Mouse (Mus musculus) macrophage (primary cell): ENCODE results near the gene Ptprt. TPM values are rescaled to one million over a fixed set of nuclear protein-coding genes. Genes with fewer than 3 reads are reported as not detected.

Experiments used
- H3K27ac ChIP-seq: fragments of 350-480 bp; formaldehyde crosslinking; 2 replicates; pipeline ENCODE4 v1.9.0; 2021
- H3K36me3 ChIP-seq: fragments of 350-480 bp; formaldehyde crosslinking; 2 replicates; pipeline ENCODE4 v1.9.0; 2021; ENCODE audit errors: inconsistent target
- H3K4me3 ChIP-seq: fragments of 350-480 bp; formaldehyde crosslinking; 2 replicates; pipeline ENCODE4 v1.9.0; 2021; ENCODE audit errors: inconsistent target
- H3K79me2 ChIP-seq: fragments of 350-480 bp; formaldehyde crosslinking; 2 replicates; pipeline ENCODE4 v1.9.0; 2021; ENCODE audit errors: inconsistent target
- WGBS: methylation state at CpG from one replicate; pipeline ENCODE4 v1.1.7; 2026; ENCODE audit warnings: inconsistent platforms; ENCODE audit not compliant: missing documents; 5-methylcytosine and 5-hydroxymethylcytosine counted together
- polyA plus RNA-seq: library from polyadenylated mRNA; stranded (reverse); fragments of 250-400 nt; gene quantifications from 3 replicates; pipeline ENCODE4 v1.2.4, GENCODE M21; 2018; ENCODE audit warnings: inconsistent platforms

The Ptprt gene
- polyA plus RNA-seq, 1 experiment from 2014 or later: not detected

DNA sequence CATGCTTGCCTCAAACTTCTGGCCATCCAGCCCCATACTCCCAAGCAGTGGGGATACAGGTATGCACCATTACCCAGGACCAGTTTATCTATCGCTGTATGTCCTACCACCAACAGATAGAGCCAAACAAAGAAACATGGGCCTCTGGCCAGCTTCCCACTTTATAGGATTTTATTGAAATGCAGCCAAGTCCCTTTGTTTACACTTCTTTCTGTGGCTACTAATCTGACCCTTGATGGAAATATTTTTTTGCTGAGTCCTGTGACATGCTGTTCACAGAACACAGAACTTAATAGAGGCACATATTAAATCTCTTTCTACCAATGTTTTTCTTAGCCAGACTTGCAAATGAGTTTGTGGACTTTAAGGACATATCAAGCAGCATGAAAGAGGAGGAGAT lies 23.4 kb downstream of the Ptprt start:
- Histone ChIP-seq H3K4me3 (no peak overlapping the region), H3K79me2 (no peaks in the 10 kb centered on the region), H3K27ac (no peak overlapping the region), H3K36me3 (no peaks in the 10 kb centered on the region)
- 92% methylated on average over 1 of the region's 1 CpGs for WGBS

DNA sequence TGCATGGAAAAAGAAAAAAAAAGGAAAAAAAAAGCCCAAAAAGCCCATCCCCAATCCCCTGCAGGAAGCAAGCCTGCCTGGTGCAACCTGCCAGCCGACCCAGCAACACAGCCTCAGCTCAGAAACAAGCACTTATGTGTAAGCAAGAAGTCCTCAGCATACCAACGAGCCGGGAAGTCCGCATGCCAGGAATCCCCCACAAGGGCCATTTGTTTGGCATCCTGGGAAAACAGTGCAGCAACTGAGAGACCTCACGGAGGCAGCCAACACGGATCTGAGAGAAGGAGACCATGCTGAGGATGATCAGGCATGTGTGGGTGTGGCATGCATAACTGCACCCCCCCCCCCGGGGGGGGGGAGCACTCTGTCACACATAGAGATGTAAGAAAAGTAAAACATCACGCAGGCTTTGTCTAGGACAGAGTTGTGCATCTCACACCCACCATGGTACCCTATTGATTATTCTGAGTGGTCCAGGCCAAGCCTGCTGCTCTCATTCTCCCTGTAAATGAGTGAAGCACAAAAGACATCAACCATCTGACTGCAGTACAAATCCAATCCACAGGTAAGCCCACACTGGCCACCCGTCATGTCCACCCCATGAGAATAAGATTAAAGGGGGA lies 24.4 kb downstream of the Ptprt start:
- H3K36me3 ChIP-seq: no peaks in the 10 kb centered on the region
- WGBS: 72% methylated on average over 8 of the region's 9 CpGs
- no peaks in the 10 kb centered on the region for H3K79me2 ChIP-seq
- no peak overlapping the region for H3K4me3 ChIP-seq
- H3K27ac ChIP-seq: no peak overlapping the region

DNA sequence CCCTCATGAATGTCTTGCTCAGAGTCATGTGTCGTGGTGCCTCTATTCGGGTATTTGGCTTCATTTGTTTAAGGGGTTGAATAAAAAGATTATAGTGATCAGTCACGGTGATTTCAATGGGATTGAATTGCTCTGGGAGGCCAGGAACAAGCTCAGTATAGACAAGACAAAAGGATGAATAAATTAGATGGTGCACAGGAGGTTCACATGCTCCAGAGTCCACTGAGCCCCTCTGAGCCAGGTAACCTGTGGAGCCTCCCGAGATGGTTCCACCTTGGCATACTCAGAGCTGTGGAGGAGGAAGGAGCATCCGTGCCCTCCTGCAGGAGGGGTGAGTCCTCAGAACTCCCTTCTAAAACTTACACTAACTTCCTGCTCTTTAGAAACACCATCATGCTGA lies 26.0 kb downstream of the Ptprt start:
- Histone ChIP-seq H3K4me3 (no peak overlapping the region), H3K36me3 (no peaks in the 10 kb centered on the region), H3K27ac (no peak overlapping the region), H3K79me2 (no peaks in the 10 kb centered on the region)
- 76% methylated on average over 5 of the region's 5 CpGs for WGBS

DNA sequence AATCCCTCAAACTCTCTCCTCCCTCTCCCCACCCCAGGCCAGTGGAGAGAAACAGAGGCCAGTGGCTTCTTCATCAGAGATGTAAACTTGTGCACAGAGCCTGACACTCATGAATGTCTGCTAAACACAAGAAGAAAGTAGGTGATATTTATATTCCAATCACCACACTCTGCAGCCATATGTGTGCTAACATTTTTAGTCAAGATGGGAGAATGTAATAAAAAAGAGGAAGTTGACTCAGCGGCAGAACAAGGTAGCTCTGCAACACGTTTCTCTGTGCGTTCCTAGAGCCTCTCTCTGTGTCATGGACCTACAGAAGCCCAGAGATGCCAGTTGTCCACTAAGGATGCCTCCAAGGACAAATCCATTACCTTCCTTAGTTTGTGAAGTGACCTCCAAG lies 34.9 kb downstream of the Ptprt start:
- WGBS: 25% methylated on average over 3 of the region's 3 CpGs

DNA sequence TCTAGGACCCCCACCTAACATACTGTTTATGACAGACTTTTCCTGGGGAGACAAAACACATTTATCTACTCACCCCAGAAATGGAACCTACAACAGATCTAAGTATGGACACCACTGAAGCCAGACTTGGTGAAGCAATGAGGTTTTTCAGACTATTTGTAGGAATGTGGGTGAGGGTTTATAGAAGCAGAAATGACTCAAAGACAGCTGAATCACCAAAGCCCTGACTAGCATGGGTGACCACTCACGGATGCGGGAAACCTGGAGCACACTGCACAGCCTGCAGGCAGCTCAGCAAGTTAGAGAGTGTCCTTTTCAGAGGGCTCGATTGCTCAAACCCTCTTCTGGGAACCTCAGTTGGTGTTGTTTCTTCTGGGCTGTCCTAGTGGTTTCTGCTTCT lies 36.2 kb downstream of the Ptprt start:
- no peaks in the 10 kb centered on the region for H3K79me2 ChIP-seq
- no peaks in the 10 kb centered on the region for H3K36me3 ChIP-seq
- no peak overlapping the region for H3K27ac ChIP-seq
- H3K4me3 ChIP-seq: no peak overlapping the region
- WGBS: 83% methylated on average over 3 of the region's 3 CpGs

More for the DNA sequence above, 34.9 kb downstream of the Ptprt start:
- no peaks in the 10 kb centered on the region for H3K36me3 ChIP-seq
- H3K4me3 ChIP-seq: no peak overlapping the region
- H3K79me2 ChIP-seq: no peaks in the 10 kb centered on the region
- no peak overlapping the region for H3K27ac ChIP-seq

DNA sequence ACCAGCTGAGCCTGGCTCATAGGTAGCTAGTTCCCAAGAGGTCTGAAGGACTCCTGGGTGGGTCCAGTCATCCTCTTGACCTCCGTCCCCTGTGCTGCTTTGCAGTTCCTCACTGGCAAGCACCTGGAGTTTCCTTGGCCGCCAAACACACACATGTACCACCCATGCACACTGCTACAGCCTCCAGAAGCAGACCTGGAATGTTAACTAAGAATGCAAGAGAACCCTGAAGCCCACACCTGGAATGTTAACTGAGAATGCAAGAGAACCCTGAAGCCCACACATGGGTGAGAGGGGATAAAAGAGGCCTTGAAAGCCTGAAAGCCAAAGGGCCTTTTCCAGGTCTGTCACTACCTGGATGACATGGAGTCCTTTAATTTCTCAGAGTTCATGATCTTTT lies 46.7 kb downstream of the Ptprt start:
- WGBS: 79% methylated on average over 2 of the region's 2 CpGs
- no peak overlapping the region for H3K4me3 ChIP-seq
- H3K79me2 ChIP-seq: no peaks in the 10 kb centered on the region
- no peaks in the 10 kb centered on the region for H3K36me3 ChIP-seq
- H3K27ac ChIP-seq: no peak overlapping the region

DNA sequence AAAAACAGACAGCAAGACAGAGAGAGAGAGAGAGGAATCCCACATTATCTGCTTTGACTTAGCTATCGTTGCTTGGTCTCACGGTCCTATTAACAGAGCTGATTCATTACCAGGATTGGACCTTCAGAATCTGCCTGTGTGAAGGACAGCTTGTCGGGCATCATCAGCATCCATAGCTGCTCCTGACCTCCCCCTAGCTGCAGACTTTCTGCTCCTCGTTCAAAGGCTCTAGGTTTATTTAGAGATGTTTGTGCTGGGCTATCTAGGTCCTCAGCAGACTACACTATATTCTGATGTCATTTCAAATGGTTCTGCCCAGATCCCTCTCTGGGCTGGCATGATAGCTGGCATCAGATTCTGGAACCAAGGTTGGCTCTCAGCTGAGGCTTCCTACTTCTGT lies 47.5 kb downstream of the Ptprt start:
- Histone ChIP-seq H3K36me3 (no peaks in the 10 kb centered on the region), H3K4me3 (no peak overlapping the region), H3K79me2 (no peaks in the 10 kb centered on the region), H3K27ac (no peak overlapping the region)
- WGBS: 68% methylated on average over 4 of the region's 4 CpGs

DNA sequence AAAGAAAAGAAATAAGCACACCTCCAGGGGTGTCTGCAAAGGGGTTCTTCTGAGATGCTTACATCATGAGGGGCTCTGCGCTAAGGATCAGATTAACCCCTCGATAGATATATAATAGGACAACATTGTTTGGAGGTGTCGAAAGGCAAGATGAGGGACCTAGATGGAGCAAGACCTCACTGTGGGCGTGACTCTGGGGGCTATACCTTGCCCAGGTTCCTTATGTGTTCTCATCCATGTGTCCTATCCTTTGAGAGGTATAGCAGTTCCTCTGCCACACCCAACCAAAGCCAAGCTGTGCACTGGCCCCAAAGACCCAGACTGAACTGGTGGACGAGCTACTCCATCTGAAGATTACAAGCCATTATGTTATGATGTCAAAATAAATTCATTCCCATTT lies 58.2 kb downstream of the Ptprt start:
- no peak overlapping the region for H3K27ac ChIP-seq
- 87% methylated on average over 5 of the region's 5 CpGs for WGBS
- H3K79me2 ChIP-seq: no peaks in the 10 kb centered on the region
- H3K36me3 ChIP-seq: no peaks in the 10 kb centered on the region
- H3K4me3 ChIP-seq: no peak overlapping the region

DNA sequence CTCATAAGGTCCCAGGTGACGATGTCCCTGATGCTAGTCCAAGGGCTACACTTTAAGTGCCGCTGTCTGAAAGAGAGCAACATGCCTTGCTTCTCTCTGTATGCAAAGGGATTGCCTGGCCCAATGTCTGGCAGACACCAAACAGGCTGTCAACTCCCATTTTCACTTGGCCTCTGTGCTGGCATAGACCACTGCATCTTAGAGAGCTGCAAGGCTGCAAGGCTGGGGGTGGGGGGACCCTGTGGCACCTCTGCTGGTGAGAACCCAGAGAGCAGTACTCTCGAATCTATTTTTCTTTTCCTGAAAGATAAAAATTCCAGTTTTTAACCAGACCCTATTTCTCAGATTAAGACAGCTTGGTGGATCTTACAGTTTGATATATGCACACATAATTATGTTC lies 69.6 kb downstream of the Ptprt start:
- no peaks in the 10 kb centered on the region for H3K79me2 ChIP-seq
- H3K36me3 ChIP-seq: no peaks in the 10 kb centered on the region
- no peak overlapping the region for H3K27ac ChIP-seq
- 93% methylated on average over 3 of the region's 3 CpGs for whole genome bisulfite sequencing
- H3K4me3 ChIP-seq: no peak overlapping the region

DNA sequence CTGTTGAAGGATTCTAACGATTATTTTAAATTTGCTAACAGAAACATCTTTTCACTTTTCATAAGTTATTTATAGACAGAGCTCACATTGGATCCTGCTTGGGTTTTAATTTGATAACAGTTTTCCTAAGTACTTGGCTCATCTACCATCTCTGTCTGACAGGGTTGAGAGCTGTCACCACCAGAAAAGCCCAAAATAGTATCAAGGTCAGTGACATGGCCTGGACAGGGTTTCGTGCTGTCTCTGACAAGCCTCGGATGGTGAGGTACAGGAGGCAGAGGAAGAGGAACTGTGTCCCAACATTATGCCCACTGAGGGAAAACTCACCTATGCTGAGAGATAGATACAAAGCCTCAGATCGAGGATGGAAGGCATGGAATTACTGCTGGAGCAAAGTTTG lies 79.3 kb downstream of the Ptprt start:
- Histone ChIP-seq H3K36me3 (no peaks in the 10 kb centered on the region), H3K27ac (no peak overlapping the region), H3K4me3 (no peak overlapping the region), H3K79me2 (no peaks in the 10 kb centered on the region)
- WGBS: 74% methylated on average over 4 of the region's 4 CpGs

DNA sequence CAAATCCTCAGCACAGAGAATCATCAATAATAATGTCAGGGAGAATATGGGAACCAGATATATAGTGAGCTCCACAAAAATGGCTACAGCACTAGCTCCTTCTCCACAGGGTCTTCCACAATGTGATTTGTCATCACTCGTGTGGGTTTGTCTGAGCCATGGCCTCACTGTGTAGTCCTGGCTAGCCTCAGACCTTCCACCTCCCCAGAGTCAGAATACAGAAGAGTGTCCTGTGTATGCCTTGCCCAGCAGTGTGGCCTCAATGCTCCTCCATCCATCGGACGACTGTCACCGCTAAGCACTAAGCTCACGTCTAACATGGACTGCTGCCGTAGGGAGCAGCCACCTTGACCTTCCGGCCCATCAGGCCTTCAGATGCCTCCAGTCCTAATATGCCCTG lies 83.1 kb downstream of the Ptprt start:
- Histone ChIP-seq H3K4me3 (no peak overlapping the region), H3K36me3 (no peaks in the 10 kb centered on the region), H3K79me2 (no peaks in the 10 kb centered on the region), H3K27ac (no peak overlapping the region)
- WGBS: 93% methylated on average over 7 of the region's 7 CpGs

DNA sequence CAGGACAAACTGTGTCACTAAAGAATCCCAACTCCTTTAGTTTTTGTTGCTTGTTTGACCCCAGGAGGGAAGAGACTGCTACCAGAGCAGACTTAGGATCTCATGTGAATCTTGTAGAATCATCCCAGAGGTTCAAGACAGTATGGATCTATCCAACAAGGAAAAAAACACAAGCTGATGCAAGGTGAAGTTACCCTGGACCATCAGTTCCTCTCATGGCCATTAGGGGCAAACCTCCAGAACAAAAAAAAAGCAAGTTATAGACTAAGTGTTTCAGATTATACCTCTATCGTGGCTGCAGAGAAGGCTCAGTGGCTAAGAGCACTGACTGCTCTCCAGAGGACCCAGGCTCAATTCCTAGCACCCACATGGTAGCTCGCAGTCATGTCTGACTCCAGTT lies 88.1 kb downstream of the Ptprt start:
- Histone ChIP-seq H3K27ac (no peak overlapping the region), H3K4me3 (no peak overlapping the region), H3K36me3 (no peaks in the 10 kb centered on the region), H3K79me2 (no peaks in the 10 kb centered on the region)
- WGBS: 70% methylated on average over 2 of the region's 2 CpGs

DNA sequence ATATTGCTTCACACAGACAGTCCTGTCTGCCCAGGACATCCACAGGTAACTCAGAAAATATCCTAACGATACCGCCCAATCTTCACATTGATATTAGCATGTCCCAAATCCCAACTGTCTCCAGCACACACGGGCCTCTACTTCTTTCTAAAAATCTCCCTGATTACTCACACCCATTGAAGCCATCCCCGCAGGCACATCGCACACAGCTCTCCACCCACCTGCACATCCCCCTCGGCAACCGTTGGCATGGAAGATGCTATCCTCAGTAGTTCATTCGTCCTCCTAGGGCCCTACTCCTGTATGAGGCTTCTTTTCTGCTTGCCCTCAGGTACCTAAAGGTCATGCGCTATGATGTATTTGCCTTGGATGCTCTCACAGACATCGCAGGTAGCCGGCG lies 89.9 kb downstream of the Ptprt start:
- Histone ChIP-seq H3K4me3 (no peak overlapping the region), H3K79me2 (no peaks in the 10 kb centered on the region), H3K36me3 (no peaks in the 10 kb centered on the region), H3K27ac (no peak overlapping the region)
- 86% methylated on average over 12 of the region's 12 CpGs for WGBS

DNA sequence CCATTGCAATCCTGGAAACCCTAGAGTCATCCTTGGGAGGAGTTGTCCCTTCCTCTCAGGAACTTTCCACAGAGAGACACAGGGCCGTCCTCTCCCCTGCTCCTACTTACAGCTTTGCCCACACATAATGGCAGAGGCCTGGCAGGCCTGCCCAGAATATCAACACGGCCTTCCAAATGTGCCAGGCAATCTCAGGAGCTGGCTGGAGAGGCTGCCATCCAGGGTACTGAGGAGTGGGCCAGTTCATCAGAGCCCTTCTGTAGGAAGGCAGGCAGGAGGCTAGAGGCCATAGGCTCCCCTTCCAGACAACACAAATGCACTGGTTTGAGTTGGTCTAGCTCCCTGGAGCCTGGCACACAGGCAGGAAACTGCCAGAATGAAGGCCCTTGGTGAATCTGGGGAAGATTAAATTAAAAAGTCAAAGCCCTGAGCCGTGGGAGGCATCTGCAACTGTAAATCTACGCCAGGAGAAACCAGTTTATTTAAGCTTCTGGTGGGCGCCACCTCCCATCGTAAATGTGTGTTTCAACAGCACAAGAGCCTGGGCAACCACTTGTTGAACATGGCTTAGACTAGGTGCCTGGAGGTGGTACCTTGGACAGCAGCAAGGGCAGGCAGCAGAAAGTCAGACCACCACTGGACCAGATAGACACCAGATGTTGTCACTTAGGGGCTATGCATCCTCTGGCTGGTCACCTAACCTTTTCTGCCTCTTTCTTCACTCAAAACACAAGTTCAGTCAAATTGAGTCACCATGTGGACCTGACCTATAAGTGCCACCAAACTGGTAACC lies 92.4 kb downstream of the Ptprt start:
- no peak overlapping the region for H3K27ac ChIP-seq
- 70% methylated on average over 6 of the region's 6 CpGs for WGBS
- H3K4me3 ChIP-seq: no peak overlapping the region
- no peaks in the 10 kb centered on the region for H3K79me2 ChIP-seq
- H3K36me3 ChIP-seq: no peaks in the 10 kb centered on the region

DNA sequence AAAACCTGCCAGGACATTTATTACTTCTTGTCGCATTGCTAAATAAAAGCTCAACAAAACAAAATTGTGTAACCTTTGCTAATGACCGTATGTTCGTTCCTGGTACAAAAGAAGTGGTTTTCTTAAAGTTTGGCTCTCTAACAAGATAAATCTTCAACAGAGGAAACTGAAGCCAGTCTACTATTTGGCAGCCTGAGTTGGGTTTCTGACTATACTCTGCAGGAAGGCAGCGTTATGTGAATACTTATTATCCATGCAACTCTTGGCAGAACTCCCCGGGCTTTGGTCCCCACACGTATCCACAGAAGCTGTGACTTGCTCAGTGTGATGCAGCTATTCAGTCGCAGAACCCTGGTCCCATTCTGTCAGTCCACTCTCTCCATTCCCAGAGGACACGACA lies 112.6 kb downstream of the Ptprt start:
- WGBS: 90% methylated on average over 8 of the region's 8 CpGs
- Histone ChIP-seq H3K79me2 (no peaks in the 10 kb centered on the region), H3K4me3 (no peak overlapping the region), H3K27ac (no peak overlapping the region), H3K36me3 (no peaks in the 10 kb centered on the region)

DNA sequence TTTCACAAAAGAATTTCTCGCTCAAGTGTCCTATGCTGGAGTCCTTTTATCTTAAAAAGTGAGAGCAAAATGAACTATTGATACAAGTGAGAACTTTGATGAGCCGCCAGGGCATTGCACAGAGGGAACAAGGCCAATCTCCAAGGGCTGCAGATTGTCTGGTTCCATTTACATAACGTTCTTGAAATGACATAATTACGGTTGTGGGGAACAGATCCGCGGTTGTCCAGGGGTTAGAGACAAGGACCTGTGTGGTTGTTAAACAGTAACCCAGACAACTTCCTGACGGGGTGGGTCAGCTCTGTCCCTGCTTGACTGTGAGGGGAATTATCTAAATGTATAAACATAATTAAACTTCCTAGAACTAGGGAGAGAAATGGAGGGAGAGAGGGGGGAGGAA lies 129.3 kb downstream of the Ptprt start:
- Histone ChIP-seq H3K4me3 (no peak overlapping the region), H3K27ac (no peak overlapping the region), H3K79me2 (no peaks in the 10 kb centered on the region), H3K36me3 (no peaks in the 10 kb centered on the region)
- 69% methylated on average over 7 of the region's 7 CpGs for WGBS
